Mouse (Mus musculus): Measurements from ENCODE around the gene Kctd11. TPM values are rescaled to one million over a fixed set of nuclear protein-coding genes. Genes with fewer than 3 reads are reported as not detected.

Kctd11 gene
- polyA plus RNA-seq, 1 experiment = 8.0 TPM

- no peak for DNase-seq
- Histone ChIP-seq H3K27ac (ENCODE audit: control insufficient read depth, insufficient read depth, low read length) (no peak overlapping the region), H3K27me3 (ENCODE audit: control insufficient read depth, insufficient read depth, low read length) (no peaks in the 10 kb centered on the region), H3K4me1 (replicated peaks; ENCODE audit: control insufficient read depth, insufficient read depth, low read length) (peaks cover 30% of the 10 kb centered on the region), H3K36me3 (ENCODE audit: control insufficient read depth, insufficient read depth, low read length) (no peaks in the 10 kb centered on the region), H3K4me3 (ENCODE audit: control insufficient read depth, insufficient read depth, low read length) (no peak overlapping the region)
- WGBS = 45% methylated on average over 10 of the region's 10 CpGs
- TF ChIP-seq POLR2A (IDR thresholded peaks at IDR 0.05; ENCODE audit: control insufficient read depth, extremely low read depth, insufficient read depth, low read length, poor library complexity) = no peak
- no peak for TF ChIP-seq CTCF (IDR thresholded peaks at IDR 0.05; ENCODE audit: borderline replicate concordance, control insufficient read depth, extremely low read depth, insufficient read depth, low read length, poor library complexity)
Measured at GRCm38 (mm10) chr11:69854680-69855079, 26.5 kb downstream of the Kctd11 start.

- no peak for TF ChIP-seq POLR2A (IDR thresholded peaks at IDR 0.05; ENCODE audit: control insufficient read depth, extremely low read depth, insufficient read depth, low read length, poor library complexity)
- TF ChIP-seq CTCF (IDR thresholded peaks at IDR 0.05; ENCODE audit: borderline replicate concordance, control insufficient read depth, extremely low read depth, insufficient read depth, low read length, poor library complexity) = no peak
Measured at GRCm38 (mm10) chr11:69853994-69854393, 27.2 kb downstream of the Kctd11 start.

GRCm38 (mm10) chr11:69850754-69851153 lies 30.5 kb downstream of the Kctd11 start:
- Histone ChIP-seq H3K4me3 (ENCODE audit: control insufficient read depth, insufficient read depth, low read length) (peak overlapping the region; percentile 15), H3K27ac (ENCODE audit: control insufficient read depth, insufficient read depth, low read length) (peak overlapping the region; percentile 67), H3K36me3 (ENCODE audit: control insufficient read depth, insufficient read depth, low read length) (no peaks in the 10 kb centered on the region), H3K4me1 (replicated peaks; ENCODE audit: control insufficient read depth, insufficient read depth, low read length) (peaks cover 55% of the 10 kb centered on the region), H3K27me3 (ENCODE audit: control insufficient read depth, insufficient read depth, low read length) (no peaks in the 10 kb centered on the region)
- TF ChIP-seq POLR2A (IDR thresholded peaks at IDR 0.05; ENCODE audit: control insufficient read depth, extremely low read depth, insufficient read depth, low read length, poor library complexity) (no peak), CTCF (IDR thresholded peaks at IDR 0.05; ENCODE audit: borderline replicate concordance, control insufficient read depth, extremely low read depth, insufficient read depth, low read length, poor library complexity) (no peak)
- DNase-seq = peak; percentile 39
- 15% methylated on average over 8 of the region's 8 CpGs for WGBS

More at GRCm38 (mm10) chr11:69853994-69854393, 27.2 kb downstream of the Kctd11 start:
- H3K4me1 ChIP-seq (replicated peaks; ENCODE audit: control insufficient read depth, insufficient read depth, low read length) = peaks cover 36% of the 10 kb centered on the region
- no peak overlapping the region for H3K27ac ChIP-seq (ENCODE audit: control insufficient read depth, insufficient read depth, low read length)
- DNase-seq = peak; percentile 42
- no peaks in the 10 kb centered on the region for H3K27me3 ChIP-seq (ENCODE audit: control insufficient read depth, insufficient read depth, low read length)
- no peaks in the 10 kb centered on the region for H3K36me3 ChIP-seq (ENCODE audit: control insufficient read depth, insufficient read depth, low read length)
- no peak overlapping the region for H3K4me3 ChIP-seq (ENCODE audit: control insufficient read depth, insufficient read depth, low read length)
- WGBS = 47% methylated on average over 7 of the region's 7 CpGs

GRCm38 (mm10) chr11:69849884-69850283 lies 31.3 kb downstream of the Kctd11 start:
- 90% methylated on average over 15 of the region's 15 CpGs for whole genome bisulfite sequencing
- H3K4me3 ChIP-seq (ENCODE audit: control insufficient read depth, insufficient read depth, low read length) = no peak overlapping the region
- H3K27me3 ChIP-seq (ENCODE audit: control insufficient read depth, insufficient read depth, low read length) = no peaks in the 10 kb centered on the region
- no peak for DNase-seq
- no peaks in the 10 kb centered on the region for H3K36me3 ChIP-seq (ENCODE audit: control insufficient read depth, insufficient read depth, low read length)
- H3K4me1 ChIP-seq (replicated peaks; ENCODE audit: control insufficient read depth, insufficient read depth, low read length) = peaks cover 54% of the 10 kb centered on the region
- H3K27ac ChIP-seq (ENCODE audit: control insufficient read depth, insufficient read depth, low read length) = peak overlapping the region; percentile 67
- no peak for TF ChIP-seq POLR2A (IDR thresholded peaks at IDR 0.05; ENCODE audit: control insufficient read depth, extremely low read depth, insufficient read depth, low read length, poor library complexity)
- TF ChIP-seq CTCF (IDR thresholded peaks at IDR 0.05; ENCODE audit: borderline replicate concordance, control insufficient read depth, extremely low read depth, insufficient read depth, low read length, poor library complexity) = no peak

GRCm38 (mm10) chr11:69849128-69849527 lies 32.1 kb downstream of the Kctd11 start:
- DNase-seq = no peak
- TF ChIP-seq POLR2A (IDR thresholded peaks at IDR 0.05; ENCODE audit: control insufficient read depth, extremely low read depth, insufficient read depth, low read length, poor library complexity) = no peak
- TF ChIP-seq CTCF (IDR thresholded peaks at IDR 0.05; ENCODE audit: borderline replicate concordance, control insufficient read depth, extremely low read depth, insufficient read depth, low read length, poor library complexity) = no peak
- Histone ChIP-seq H3K4me1 (replicated peaks; ENCODE audit: control insufficient read depth, insufficient read depth, low read length) (peaks cover 48% of the 10 kb centered on the region), H3K27me3 (ENCODE audit: control insufficient read depth, insufficient read depth, low read length) (no peaks in the 10 kb centered on the region), H3K4me3 (ENCODE audit: control insufficient read depth, insufficient read depth, low read length) (no peak overlapping the region), H3K36me3 (ENCODE audit: control insufficient read depth, insufficient read depth, low read length) (no peaks in the 10 kb centered on the region), H3K27ac (ENCODE audit: control insufficient read depth, insufficient read depth, low read length) (peak overlapping the region; percentile 63; the same call in 1 of the 2 replicates)
- WGBS = 72% methylated on average over 9 of the region's 9 CpGs

- no peaks in the 10 kb centered on the region for H3K27me3 ChIP-seq (ENCODE audit: control insufficient read depth, insufficient read depth, low read length)
- TF ChIP-seq CTCF (IDR thresholded peaks at IDR 0.05; ENCODE audit: borderline replicate concordance, control insufficient read depth, extremely low read depth, insufficient read depth, low read length, poor library complexity) = no peak
- no peak for TF ChIP-seq POLR2A (IDR thresholded peaks at IDR 0.05; ENCODE audit: control insufficient read depth, extremely low read depth, insufficient read depth, low read length, poor library complexity)
- 98% methylated on average over 6 of the region's 6 CpGs for WGBS
- no peak overlapping the region for H3K4me3 ChIP-seq (ENCODE audit: control insufficient read depth, insufficient read depth, low read length)
- DNase-seq = no peak
- no peaks in the 10 kb centered on the region for H3K36me3 ChIP-seq (ENCODE audit: control insufficient read depth, insufficient read depth, low read length)
- peaks cover 42% of the 10 kb centered on the region for H3K4me1 ChIP-seq (replicated peaks; ENCODE audit: control insufficient read depth, insufficient read depth, low read length)
- no peak overlapping the region for H3K27ac ChIP-seq (ENCODE audit: control insufficient read depth, insufficient read depth, low read length)
Measured at GRCm38 (mm10) chr11:69848021-69848420, 33.2 kb downstream of the Kctd11 start.

All from thymus, adult 2 months (tissue).